Mouse (Mus musculus): ENCODE results near the gene Pitpnc1. TPM values are rescaled to one million over a fixed set of nuclear protein-coding genes. Genes with fewer than 3 reads are reported as not detected.

The Pitpnc1 gene
- polyA plus RNA-seq, 1 experiment from 2014 or later, result 7.3 TPM

DNA sequence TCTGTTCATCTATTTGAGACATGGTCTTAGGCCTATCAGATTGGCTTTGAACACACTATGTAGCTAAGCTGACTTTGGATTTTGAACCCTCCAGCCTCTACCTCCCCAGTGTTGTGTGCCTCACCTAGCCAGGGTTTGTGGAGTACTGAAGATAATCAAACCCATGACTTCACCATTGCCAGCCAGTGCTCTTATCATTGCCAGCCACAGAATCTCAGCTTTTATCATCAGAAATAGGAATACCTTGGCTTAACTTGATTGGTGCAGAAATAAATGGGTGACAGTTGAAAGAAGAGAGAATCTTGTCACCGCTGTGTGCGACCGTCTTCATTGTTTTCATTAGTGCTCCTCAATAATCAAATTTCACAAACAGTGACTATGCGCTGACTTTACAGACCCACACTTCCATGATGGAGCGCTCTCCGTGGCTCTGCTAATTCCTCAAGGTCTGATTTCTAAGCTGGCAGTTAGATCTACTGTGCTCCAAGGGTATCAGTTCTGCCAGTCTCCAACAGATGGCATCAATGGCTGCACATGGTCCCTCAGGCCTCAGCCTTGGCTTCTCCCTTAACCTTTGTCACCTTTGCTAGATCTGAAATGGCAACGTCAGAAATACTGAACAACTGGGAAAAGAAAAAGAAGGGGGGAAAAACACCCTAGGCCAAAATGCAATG lies 77.2 kb downstream of the Pitpnc1 start:
- ATAC-seq, result no peak
- ChIA-PET POLR2A (no interaction called here), CTCF (interaction anchor here (0.9 to 1.3 kb wide), 2 partner anchors 8 to 29 kb away, joined by 3 to 6 read pairs; no protein-coding TSS in a partner anchor)
- TF ChIP-seq CTCF (IDR thresholded peaks at IDR 0.05), result peak; percentile 35
- no peak for DNase-seq (ENCODE audit: low read depth, low spot score)
- no peaks in the 10 kb centered on the region for H3K27me3 ChIP-seq
- in situ Hi-C loops (cut with MboI; ENCODE audit: low pct_unique_long_range_greater_than_20kb), result no loop called here

DNA sequence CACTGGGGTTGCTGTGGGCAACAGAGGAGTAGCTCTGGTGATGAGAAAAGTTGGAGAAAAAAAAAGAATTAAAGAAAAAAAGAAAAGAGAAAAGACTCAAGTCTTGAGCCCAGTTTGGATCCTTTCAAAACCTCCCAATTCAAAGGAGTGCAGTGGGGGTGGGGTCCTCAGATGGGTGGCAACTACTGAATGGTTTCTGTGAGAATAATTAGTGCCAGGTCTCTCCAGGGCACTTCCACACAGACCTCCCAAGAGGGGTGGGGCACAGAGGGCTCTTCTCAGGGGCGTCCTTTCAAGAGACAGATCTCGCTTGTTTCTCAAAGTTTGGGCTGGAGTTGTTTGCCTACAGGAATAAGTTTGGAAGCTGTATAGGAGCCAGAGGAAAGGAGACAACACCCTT lies 80.0 kb downstream of the Pitpnc1 start:
- no peaks in the 10 kb centered on the region for H3K27me3 ChIP-seq
- DNase-seq (ENCODE audit: low read depth, low spot score) (no peak), ATAC-seq (no peak)
- ChIA-PET POLR2A (no interaction called here), CTCF (no interaction called here)
- TF ChIP-seq CTCF (IDR thresholded peaks at IDR 0.05), result no peak
- in situ Hi-C loops (cut with MboI; ENCODE audit: low pct_unique_long_range_greater_than_20kb), result no loop called here

DNA sequence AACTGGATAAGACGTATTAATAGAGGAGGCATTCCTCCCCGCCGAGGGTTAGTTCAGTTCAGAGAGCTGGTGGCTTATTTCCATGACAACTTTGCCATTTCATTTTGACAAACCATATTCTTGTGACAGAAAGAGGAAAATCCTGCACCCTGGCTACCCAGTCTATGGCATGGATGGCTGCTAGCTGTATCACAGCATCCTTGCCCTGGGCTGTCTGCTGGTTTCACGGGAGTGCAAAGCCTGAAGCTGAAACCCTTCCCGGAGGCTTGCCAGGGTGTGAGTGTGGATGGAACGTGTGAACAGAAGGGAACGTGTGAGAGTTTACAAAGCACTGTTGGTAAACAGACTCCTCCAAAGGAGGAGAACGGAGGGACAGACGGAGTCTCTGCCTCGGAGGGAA lies 80.5 kb downstream of the Pitpnc1 start:
- ChIA-PET CTCF (no interaction called here), POLR2A (no interaction called here)
- in situ Hi-C loops (cut with MboI; ENCODE audit: low pct_unique_long_range_greater_than_20kb), result no loop called here
- no peaks in the 10 kb centered on the region for H3K27me3 ChIP-seq
- no peak for DNase-seq (ENCODE audit: low read depth, low spot score)
- TF ChIP-seq CTCF (IDR thresholded peaks at IDR 0.05), result no peak
- ATAC-seq, result no peak

DNA sequence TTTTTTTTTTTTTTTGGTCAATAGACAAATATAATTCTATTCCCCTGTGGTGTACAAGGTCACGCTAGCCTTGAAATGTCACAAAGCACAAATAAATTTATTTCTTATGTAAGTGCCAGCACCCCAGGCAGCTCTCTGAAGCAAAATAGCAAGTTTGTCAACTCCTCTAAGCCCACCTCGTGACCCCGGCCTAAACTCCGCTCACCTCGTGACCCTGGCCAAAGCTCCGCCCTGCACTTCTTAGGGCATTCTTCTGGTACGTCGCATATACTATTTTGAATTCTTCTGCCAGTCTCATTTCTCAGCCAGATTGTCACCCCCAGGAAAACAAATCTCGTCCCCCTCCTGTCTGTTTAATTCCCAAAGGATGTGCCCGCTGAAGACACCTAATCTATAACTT lies 84.0 kb downstream of the Pitpnc1 start:
- CTCF ChIA-PET, result interaction anchor here (0.6 to 2.0 kb wide), 4 partner anchors 13 to 82 kb away, joined by 3 to 11 read pairs (median 4); no protein-coding TSS in a partner anchor
- in situ Hi-C loops (cut with MboI; ENCODE audit: low pct_unique_long_range_greater_than_20kb), result loop anchor here (5.0 kb wide), 1 partner anchor 86 kb away; the partner anchor contains the start of gene Pitpnc1
- no peak for TF ChIP-seq CTCF (IDR thresholded peaks at IDR 0.05)
- no peak for DNase-seq (ENCODE audit: low read depth, low spot score)
- POLR2A ChIA-PET, result no interaction called here
- ATAC-seq, result no peak
- H3K27me3 ChIP-seq, result no peaks in the 10 kb centered on the region

DNA sequence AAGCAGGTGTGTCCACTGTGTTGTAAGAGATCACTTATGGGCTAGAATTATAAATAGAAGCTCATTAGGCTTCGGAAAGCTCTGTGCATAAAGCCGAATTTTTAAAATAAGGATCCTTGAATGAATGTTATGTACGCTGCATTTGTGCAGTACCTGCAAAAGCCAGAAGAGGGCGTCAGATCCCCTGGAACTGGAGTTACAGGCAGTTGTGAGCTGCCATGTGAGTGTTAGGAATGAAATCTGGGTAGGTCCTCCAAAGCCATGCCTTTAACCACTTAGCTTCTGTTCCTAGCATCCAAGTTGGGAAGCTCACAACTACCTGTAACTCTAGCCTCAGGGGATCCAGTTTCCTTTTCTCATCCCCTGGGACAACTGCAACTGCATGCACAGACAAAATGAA lies 85.2 kb downstream of the Pitpnc1 start:
- ChIA-PET POLR2A (no interaction called here), CTCF (interaction anchor here (1.0 to 2.2 kb wide), 13 partner anchors 9 to 90 kb away, joined by 3 to 13 read pairs (median 5); no protein-coding TSS in a partner anchor)
- TF ChIP-seq CTCF (IDR thresholded peaks at IDR 0.05), result peak; percentile 85
- no peak for DNase-seq (ENCODE audit: low read depth, low spot score)
- ATAC-seq, result no peak
- in situ Hi-C loops (cut with MboI; ENCODE audit: low pct_unique_long_range_greater_than_20kb), result loop anchor here (5.0 kb wide), 1 partner anchor 87 kb away; the partner anchor contains the start of gene Pitpnc1
- no peaks in the 10 kb centered on the region for H3K27me3 ChIP-seq

DNA sequence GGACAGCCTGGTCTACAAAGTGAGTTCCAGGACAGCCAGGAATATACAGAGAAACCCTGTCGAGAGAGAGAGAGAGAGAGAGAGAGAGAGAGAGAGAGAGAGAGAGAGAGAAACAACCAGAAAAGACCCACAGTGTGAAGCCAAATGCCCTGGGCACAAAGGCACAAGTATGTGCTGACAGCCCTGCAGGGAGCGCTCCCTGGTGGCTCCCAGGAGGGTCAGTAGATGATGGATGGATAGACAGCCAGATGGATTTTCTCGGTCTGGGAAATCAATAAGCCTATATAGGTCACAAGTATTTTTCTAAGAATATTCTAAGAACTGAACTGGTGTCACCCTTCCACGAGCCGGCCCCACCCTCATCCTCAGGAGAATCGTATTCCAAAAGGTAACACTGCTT lies 86.5 kb downstream of the Pitpnc1 start:
- ChIA-PET POLR2A (no interaction called here), CTCF (interaction anchor here (2.2 kb wide), 1 partner anchor 20 kb away, joined by 7 read pairs; no protein-coding TSS in a partner anchor)
- in situ Hi-C loops (cut with MboI; ENCODE audit: low pct_unique_long_range_greater_than_20kb), result no loop called here
- no peak for TF ChIP-seq CTCF (IDR thresholded peaks at IDR 0.05)
- ATAC-seq (no peak), DNase-seq (ENCODE audit: low read depth, low spot score) (no peak)
- H3K27me3 ChIP-seq, result no peaks in the 10 kb centered on the region

DNA sequence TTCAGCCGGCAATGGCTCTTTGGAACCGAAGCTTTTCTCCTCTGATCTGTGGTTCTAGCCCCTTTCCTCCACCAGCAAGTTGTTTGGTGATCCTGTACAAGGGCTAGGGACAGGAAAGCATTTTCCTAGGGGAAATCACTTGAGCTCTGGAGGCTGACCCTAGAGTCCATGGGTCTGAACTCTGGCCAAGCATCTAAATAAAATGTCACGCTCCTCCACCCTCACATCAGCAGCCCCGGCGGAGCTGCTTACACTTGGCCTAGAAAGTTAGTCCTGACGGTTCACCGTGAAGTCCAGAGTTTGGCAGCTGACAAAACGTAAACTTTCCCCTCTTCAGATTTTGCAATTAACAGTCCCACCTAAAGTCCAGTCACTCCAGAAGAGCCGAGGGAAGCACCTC lies 90.5 kb downstream of the Pitpnc1 start:
- DNase-seq (ENCODE audit: low read depth, low spot score) (no peak), ATAC-seq (no peak)
- in situ Hi-C loops (cut with MboI; ENCODE audit: low pct_unique_long_range_greater_than_20kb), result loop anchor here (5.0 kb wide), 1 partner anchor 103 kb away; no protein-coding TSS in a partner anchor
- CTCF ChIA-PET, result no interaction called here
- no peaks in the 10 kb centered on the region for H3K27me3 ChIP-seq
- no peak for TF ChIP-seq CTCF (IDR thresholded peaks at IDR 0.05)
- POLR2A ChIA-PET, result no interaction called here

DNA sequence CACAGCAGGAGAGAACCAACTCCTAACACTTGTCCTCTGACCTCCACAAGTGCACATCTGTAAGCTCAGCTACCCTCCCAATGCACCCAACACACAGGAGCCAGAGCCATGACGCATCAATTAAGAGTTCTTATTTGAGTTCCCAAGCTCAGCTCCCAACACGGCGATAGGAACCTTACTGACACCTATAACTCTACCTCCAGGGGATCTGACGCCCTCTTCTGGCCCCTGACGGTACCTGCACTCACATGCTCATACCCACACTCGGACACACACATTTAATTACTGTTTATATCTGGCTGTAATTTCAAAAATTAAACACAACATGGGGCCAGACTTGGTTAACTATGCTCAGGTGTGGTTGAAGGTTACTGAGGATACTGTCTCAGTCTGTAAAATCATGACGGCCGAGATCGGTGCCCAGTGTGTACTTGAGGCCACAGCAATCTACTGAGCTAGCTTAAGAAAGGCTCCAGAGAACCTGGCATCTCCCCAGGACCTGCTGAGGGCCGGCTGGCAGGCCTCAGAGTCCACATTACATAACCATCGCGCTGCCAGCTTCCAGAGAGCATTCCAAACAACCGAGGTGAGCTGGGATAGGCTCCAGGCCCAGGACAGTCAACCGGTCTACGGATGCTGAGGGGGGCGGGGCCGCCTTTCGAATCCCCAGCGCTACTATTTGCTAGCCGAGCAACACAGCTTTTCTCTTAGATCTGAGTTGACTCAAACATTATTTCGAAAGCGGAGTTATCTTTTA lies 91.2 kb downstream of the Pitpnc1 start:
- no peak for DNase-seq (ENCODE audit: low read depth, low spot score)
- POLR2A ChIA-PET, result no interaction called here
- no peak for TF ChIP-seq CTCF (IDR thresholded peaks at IDR 0.05)
- in situ Hi-C loops (cut with MboI; ENCODE audit: low pct_unique_long_range_greater_than_20kb), result loop anchor here (5.0 kb wide), 1 partner anchor 102 kb away; no protein-coding TSS in a partner anchor
- CTCF ChIA-PET, result no interaction called here
- no peak for ATAC-seq
- H3K27me3 ChIP-seq, result no peaks in the 10 kb centered on the region

DNA sequence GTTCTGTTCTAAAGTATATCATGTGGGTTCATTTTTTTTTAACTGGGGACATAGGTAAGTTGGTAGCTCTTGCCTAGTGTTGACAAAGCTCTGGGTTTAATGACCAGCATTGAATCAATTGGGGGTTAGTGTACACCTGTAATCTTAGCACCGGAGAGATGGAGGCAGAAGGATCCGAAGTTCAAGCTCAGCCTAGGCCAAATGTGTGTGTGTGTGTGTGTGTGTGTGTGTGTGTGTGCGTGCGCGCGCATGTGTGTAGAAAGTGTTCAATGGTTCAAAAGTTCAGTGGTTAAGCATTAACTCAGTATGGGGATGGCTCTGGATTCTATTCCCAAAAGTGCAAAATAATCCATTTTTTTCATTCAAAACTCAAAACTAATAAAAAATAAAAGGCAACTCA lies 93.2 kb downstream of the Pitpnc1 start:
- H3K27me3 ChIP-seq, result no peaks in the 10 kb centered on the region
- no peak for ATAC-seq
- ChIA-PET CTCF (no interaction called here), POLR2A (no interaction called here)
- DNase-seq (ENCODE audit: low read depth, low spot score), result no peak
- in situ Hi-C loops (cut with MboI; ENCODE audit: low pct_unique_long_range_greater_than_20kb), result loop anchor here (5.0 kb wide), 1 partner anchor 100 kb away; no protein-coding TSS in a partner anchor
- TF ChIP-seq CTCF (IDR thresholded peaks at IDR 0.05), result no peak

DNA sequence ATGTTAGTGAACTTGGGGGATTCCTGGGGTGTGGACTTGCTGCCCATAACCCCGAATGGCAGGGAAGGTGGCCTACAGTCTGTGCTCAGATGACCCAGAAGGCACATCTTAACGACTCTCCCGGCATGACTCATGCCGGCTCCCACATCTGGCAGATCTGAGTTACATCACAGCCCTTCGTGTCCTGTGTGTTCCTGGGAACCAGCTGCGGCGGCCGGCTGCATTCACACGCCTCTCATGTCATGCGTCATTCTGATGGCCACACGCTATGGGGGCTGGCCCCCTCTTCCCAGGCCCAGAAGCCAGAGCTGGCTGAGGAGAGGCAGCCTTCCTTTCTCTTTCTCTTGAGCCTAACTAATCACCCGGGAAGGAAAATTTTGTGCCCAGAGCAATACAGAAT lies 94.2 kb downstream of the Pitpnc1 start:
- ChIA-PET POLR2A (no interaction called here), CTCF (no interaction called here)
- no peak for TF ChIP-seq CTCF (IDR thresholded peaks at IDR 0.05)
- ATAC-seq (no peak), DNase-seq (ENCODE audit: low read depth, low spot score) (no peak)
- in situ Hi-C loops (cut with MboI; ENCODE audit: low pct_unique_long_range_greater_than_20kb), result loop anchor here (5.0 kb wide), 1 partner anchor 99 kb away; no protein-coding TSS in a partner anchor
- H3K27me3 ChIP-seq, result no peaks in the 10 kb centered on the region

DNA sequence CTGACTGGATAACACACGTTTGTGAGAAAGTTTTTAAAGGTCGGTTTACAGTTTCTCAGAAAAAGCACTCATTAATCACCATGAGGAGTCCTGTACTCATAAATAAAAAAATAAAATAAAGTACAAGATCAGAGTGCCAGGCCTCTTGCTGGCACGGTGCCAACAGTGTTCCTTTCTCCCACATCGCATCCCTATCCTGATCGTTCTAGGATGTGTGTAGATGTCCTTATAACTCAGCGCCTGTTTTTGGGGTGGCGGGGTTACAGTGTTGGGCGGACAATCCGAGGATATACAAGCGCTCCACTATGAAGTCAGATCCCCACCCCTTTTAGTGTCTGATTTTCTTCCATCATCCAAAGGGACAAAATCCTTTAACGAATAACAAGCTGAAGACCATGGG lies 94.7 kb downstream of the Pitpnc1 start:
- POLR2A ChIA-PET, result no interaction called here
- no peaks in the 10 kb centered on the region for H3K27me3 ChIP-seq
- DNase-seq (ENCODE audit: low read depth, low spot score) (no peak), ATAC-seq (no peak)
- no peak for TF ChIP-seq CTCF (IDR thresholded peaks at IDR 0.05)
- in situ Hi-C loops (cut with MboI; ENCODE audit: low pct_unique_long_range_greater_than_20kb), result loop anchor here (5.0 kb wide), 1 partner anchor 99 kb away; no protein-coding TSS in a partner anchor
- CTCF ChIA-PET, result no interaction called here

Data from Patski (cell line).